Comparison of ENCODE assay signal across 8 mouse cellular contexts in genomic region chr2:94273154-94274021, GRCm38 (mm10).
DNase-seq lines count a peak whose midpoint lies in the region; ATAC-seq and TF ChIP-seq lines count a peak whose summit lies in the region.

No protein-coding gene starts in this region.

- under 1% methylated on average over 56 of the region's 72 CpGs for WGBS in forebrain, postnatal 0 days
- WGBS in lung, adult 2 months: 1% methylated on average over 69 of the region's 72 CpGs
- WGBS in olfactory bulb, adult 2 months: 1% methylated on average over 71 of the region's 72 CpGs

- peak overlapping the region; percentile 89 for H3K4me2 ChIP-seq in forebrain, postnatal 0 days (ENCODE audit: low read depth)

- peak; percentile 95 for ATAC-seq in forebrain, postnatal 0 days

- no peaks in the 10 kb centered on the region for H3K9me3 ChIP-seq in E14TG2a.4 (ENCODE audit: low read length)
- no peaks in the 10 kb centered on the region for H3K9me3 ChIP-seq in forebrain, postnatal 0 days (ENCODE audit: low read length)

- peak overlapping the region; percentile 81 for H3K4me3 ChIP-seq in E14TG2a.4 (replicated peaks; ENCODE audit: low read length)
- peak overlapping the region; percentile 62 for H3K4me3 ChIP-seq in forebrain, postnatal 0 days (ENCODE audit: low read depth, low read length)
- H3K4me3 ChIP-seq in lung, adult 2 months (replicated peaks; ENCODE audit: extremely low read depth, low read depth, low read length): peak overlapping the region; percentile 73
- H3K4me3 ChIP-seq in olfactory bulb, adult 2 months (ENCODE audit: insufficient read depth, low read depth, low read length): peak overlapping the region; percentile 57

- H3K27ac ChIP-seq in forebrain, postnatal 0 days (ENCODE audit: low read depth, low read length): peak overlapping the region; percentile 71
- H3K27ac ChIP-seq in olfactory bulb, adult 2 months (ENCODE audit: insufficient read depth, low read depth, low read length): peak overlapping the region; percentile 83

- peak; percentile 89 for DNase-seq in cerebellum, adult 11 months
- DNase-seq in forebrain, postnatal 0 days: peak; percentile 92
- DNase-seq in heart, postnatal 4 days: peak; percentile 82
- peak; percentile 77 to 79 for DNase-seq in layer of hippocampus, adult 8-10 months (ENCODE audit: low spot score in 2 of 2)
- DNase-seq in lung, adult 2 months: peak; percentile 60
- DNase-seq in thymus, adult 18-20 months: peak; percentile 44 to 50

- H3K36me3 ChIP-seq in E14TG2a.4 (ENCODE audit: insufficient read depth, low read length): no peaks in the 10 kb centered on the region
- H3K36me3 ChIP-seq in forebrain, postnatal 0 days (ENCODE audit: insufficient read depth): no peaks in the 10 kb centered on the region

- no peak for TF ChIP-seq CTCF in E14TG2a.4 (conservative IDR thresholded peaks at IDR 0.05; ENCODE audit: low read length)
- no peak for TF ChIP-seq CTCF in forebrain, postnatal 0 days (IDR thresholded peaks at IDR 0.05; ENCODE audit: low read depth)
- TF ChIP-seq CTCF in lung, adult 2 months (IDR thresholded peaks at IDR 0.05; ENCODE audit: insufficient read depth, low read length): no peak
- TF ChIP-seq CTCF in olfactory bulb, adult 2 months (IDR thresholded peaks at IDR 0.05; ENCODE audit: insufficient read depth, low read depth, low read length): no peak

- H3K9ac ChIP-seq in forebrain, postnatal 0 days: peak overlapping the region; percentile 72

- H3K4me1 ChIP-seq in E14TG2a.4 (replicated peaks; ENCODE audit: low read depth, low read length): peaks cover 39% of the 10 kb centered on the region
- H3K4me1 ChIP-seq in forebrain, postnatal 0 days (ENCODE audit: insufficient read depth): peaks cover 9% of the 10 kb centered on the region
- H3K4me1 ChIP-seq in lung, adult 2 months (ENCODE audit: control insufficient read depth, insufficient read depth, low read length): peaks cover 3% of the 10 kb centered on the region
- peaks cover 14% of the 10 kb centered on the region; the same call in 1 of the 2 replicates for H3K4me1 ChIP-seq in olfactory bulb, adult 2 months (ENCODE audit: control insufficient read depth, insufficient read depth, low read length)

- 0 out of 2 replicates have a peak, but pooled peaks have one; percentile 3 for TF ChIP-seq POLR2A in lung, adult 2 months (IDR thresholded peaks at IDR 0.05; ENCODE audit: borderline replicate concordance, extremely low read depth, low read depth, low read length)
- 0 out of 2 replicates have a peak, but pooled peaks have one; percentile 23 for TF ChIP-seq POLR2A in olfactory bulb, adult 2 months (IDR thresholded peaks at IDR 0.05; ENCODE audit: insufficient read depth, low read depth, low read length)

- H3K27me3 ChIP-seq in E14TG2a.4 (ENCODE audit: insufficient read depth, low read length): peaks cover 63% of the 10 kb centered on the region
- no peaks in the 10 kb centered on the region for H3K27me3 ChIP-seq in forebrain, postnatal 0 days (ENCODE audit: insufficient read depth, low read length)

Comparison
In these comparisons a context has a peak if more than half of its experiments do, and no peak if none do; other contexts are left out.
1. Peak in every context shown above with its lines: DNase-seq, ATAC-seq, H3K4me3 ChIP-seq and H3K27ac ChIP-seq.